Mouse (Mus musculus) cerebellum, adult 11-12 months (tissue): ENCODE measurements around the gene Tubgcp4.

Source experiments
- DNase-seq: peaks from one replicate; pipeline ENCODE4 v3.0.0; 2022

The Tubgcp4 gene

DNA sequence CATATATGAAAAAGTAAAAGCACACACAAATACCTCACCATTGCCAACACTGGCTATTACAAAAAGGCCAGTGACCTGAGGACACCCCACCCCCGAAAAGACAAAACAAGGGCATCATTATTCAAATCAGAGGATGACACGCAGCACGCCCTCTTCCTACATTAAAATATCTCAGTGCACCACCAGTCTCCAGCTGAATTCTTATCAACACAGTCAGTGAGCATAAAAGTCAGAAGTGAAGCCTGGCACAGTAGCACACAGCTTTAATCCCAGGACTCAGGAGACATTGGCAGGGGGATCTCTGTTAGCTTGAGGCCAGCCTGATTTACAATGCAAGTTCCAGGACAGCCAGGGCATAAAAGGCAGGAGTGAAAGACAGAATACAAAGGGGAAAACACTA lies 36.1 kb downstream of the Tubgcp4 start:
- no peak for DNase-seq

DNA sequence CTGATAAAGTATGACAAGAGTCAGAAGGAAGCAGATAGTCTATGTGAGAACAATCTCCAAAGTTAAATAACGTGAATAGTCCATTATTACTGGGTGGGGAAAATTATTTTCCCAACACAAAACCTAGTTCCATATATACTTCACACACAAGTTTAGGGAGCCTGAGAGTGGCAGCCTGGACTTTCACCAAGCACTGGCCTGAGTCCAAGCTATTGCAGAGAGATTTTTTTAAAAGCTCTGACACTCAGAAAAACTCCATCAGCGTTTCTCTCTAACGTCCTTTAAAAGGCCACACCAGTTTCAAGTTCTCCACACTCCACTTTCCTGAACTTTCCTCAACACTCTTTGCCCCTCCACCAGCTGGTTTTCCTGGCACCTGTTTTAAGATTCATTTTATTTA lies 44.0 kb downstream of the Tubgcp4 start:
- no peak for DNase-seq

GRCm38 (mm10) chr2:121219177-121219576 lies 48.7 kb downstream of the Tubgcp4 start:
- no peak for DNase-seq

DNA sequence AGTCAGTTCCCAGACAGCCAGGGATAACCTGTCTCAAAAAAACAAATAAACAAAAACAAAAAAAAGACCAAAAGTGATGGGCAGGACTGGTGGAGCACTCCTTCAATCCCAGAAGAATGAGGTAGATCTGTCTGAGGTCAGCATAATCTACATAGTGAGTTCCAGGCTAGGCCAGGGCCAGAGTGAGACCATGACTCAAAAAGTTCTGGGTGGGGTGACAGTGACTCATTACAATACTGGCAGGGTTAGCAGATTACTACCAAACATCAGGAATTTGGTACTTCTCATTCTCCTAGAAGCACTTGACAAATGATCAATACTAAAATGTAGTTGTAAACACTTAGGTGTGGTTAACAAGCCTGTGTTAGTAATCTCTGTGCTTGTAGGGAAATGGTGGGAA lies 49.5 kb downstream of the Tubgcp4 start:
- no peak for DNase-seq

GRCm38 (mm10) chr2:121223010-121223409 lies 52.6 kb downstream of the Tubgcp4 start:
- DNase-seq: peak; percentile 81

DNA sequence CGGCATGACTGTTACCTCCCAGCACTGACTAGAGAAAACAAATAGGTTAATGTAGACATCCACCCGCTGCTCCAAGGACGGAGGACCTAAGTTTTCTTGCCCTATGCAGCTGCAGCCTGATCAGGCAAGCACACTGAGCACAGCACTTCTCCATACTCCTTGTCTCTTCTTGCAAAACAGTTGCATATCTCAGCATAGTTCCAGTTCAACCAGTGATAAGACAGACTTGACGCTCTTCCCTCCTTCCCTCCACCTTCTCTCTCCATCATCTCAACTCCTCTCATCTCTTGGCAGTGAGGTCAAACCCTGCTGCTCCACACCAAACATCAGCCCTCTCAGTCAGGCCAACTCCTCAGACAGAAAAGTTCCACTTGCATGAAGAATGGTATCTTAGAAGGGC lies 57.7 kb downstream of the Tubgcp4 start:
- no peak for DNase-seq

- no peak for DNase-seq
Observed at GRCm38 (mm10) chr2:121235460-121236072, 65.1 kb downstream of the Tubgcp4 start.

- no peak for DNase-seq
Observed at GRCm38 (mm10) chr2:121239426-121239825, 69.0 kb downstream of the Tubgcp4 start.

DNA sequence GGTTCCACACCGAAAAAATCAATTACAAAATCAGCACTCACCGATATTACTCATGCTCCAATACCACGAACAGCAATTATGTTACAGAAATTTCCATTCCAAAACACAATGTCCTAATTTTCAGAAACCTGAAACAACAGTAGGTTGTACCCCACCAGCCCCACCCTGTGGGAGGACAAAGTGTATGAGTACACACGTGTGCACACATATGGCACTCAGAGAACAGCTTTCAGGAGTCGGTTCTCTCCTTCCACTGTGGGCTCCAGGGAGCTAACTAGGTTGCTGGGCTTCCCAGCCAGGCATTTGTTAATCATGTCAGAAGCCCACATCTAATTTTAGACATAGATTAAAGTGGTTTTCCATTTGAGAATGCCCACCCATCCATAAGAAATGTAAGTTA lies 73.6 kb downstream of the Tubgcp4 start:
- no peak for DNase-seq
